Mouse (Mus musculus) stomach, postnatal 0 days (tissue): ENCODE results near the gene Zfp78.
A peak's percentile ranks its signal among the peaks of the same experiment; 100 is the strongest.

Experiments used
- CTCF ChIP-seq: IDR thresholded peaks from 2 replicates; pipeline ENCODE4 v1.5.1; 2016; ENCODE audit warnings: antibody characterized with exemption, low read depth, mild to moderate bottlenecking, moderate library complexity
- EP300 ChIP-seq: optimal IDR thresholded peaks from 2 replicates; pipeline ENCODE3; 2016; ENCODE audit warnings: antibody characterized with exemption

DNA sequence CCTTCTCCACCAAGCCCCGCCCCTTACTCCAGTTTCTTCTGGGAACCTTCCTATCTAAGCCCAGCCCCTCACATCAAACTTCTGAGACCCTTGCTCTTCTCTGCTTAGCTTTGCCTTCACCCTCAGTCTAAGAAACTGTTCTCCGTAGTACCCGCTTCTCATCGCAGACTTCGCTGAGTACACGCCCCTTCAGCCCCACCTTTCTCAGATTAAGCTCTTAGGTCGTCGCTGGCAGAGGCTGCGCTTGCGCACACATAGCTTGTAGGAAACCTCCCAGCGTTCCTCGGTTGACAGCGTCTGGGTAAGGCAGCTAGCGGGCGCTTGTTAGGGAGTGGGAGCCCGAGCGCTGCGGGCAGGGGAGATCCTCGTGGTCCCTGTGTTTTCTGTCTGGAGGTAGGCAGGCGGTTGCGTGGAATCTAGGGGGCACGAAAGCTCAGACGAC lies at the start of gene Zfp78:
- TF ChIP-seq CTCF (peak; percentile 67), EP300 (no peak)
